7 mouse cellular contexts compared by ENCODE assay signal in the genomic region with DNA sequence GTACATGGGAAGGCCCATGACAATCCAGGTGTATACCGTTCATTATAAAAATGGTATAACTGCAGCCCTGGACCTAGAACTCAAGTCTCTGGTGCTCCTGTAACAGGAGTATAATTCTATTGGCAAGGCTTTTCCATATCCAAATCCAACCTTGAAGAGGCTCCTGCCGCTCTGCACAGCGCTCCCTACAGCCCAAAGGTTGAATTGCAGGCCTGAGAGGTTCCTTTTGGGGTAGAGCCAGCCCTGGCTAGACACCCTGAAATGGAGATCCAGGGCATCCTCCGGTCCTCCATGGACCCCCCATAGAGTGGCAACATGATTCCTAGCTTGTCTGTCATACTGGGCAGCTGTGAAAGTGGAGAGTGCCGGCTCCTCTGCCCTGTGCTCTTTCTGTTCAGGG. TPM values are rescaled to one million over a fixed set of nuclear protein-coding genes. Genes with fewer than 3 reads are reported as not detected.
A peak's percentile ranks its signal among the peaks of the same experiment; 100 is the strongest.
DNase-seq lines count a peak whose midpoint lies in the region; ATAC-seq and TF ChIP-seq lines count a peak whose summit lies in the region.

No protein-coding gene starts in this region.

- H3K27me3 ChIP-seq in testis, adult 2 months (ENCODE audit: control insufficient read depth, insufficient read depth, low read length) = no peaks in the 10 kb centered on the region; the same call in 1 of the 2 replicates
- H3K27me3 ChIP-seq in forebrain, embryonic 10.5 days (ENCODE audit: poor library complexity, severe bottlenecking) = no peaks in the 10 kb centered on the region
- peaks cover 18% of the 10 kb centered on the region for H3K27me3 ChIP-seq in limb, embryonic 15.5 days

- 32% methylated on average over 5 of the region's 5 CpGs for WGBS in forebrain, embryonic 10.5 days
- 47% methylated on average over 5 of the region's 5 CpGs for WGBS in limb, embryonic 15.5 days

- peak overlapping the region; percentile 25; the same call in 1 of the 2 replicates for H3K4me2 ChIP-seq in limb, embryonic 15.5 days

- H3K4me1 ChIP-seq in testis, adult 2 months (ENCODE audit: control insufficient read depth, insufficient read depth, low read length) = peaks cover 5% of the 10 kb centered on the region
- H3K4me1 ChIP-seq in forebrain, embryonic 10.5 days = peaks cover 61% of the 10 kb centered on the region
- peaks cover 33% of the 10 kb centered on the region for H3K4me1 ChIP-seq in limb, embryonic 15.5 days

- no peak for DNase-seq in testis, postnatal 10 days (ENCODE audit: low spot score)
- DNase-seq in forebrain, embryonic 10.5 days (ENCODE audit: extremely low spot score, low spot score) = peak; percentile 49
- no peak for DNase-seq in adrenal gland, adult (ENCODE audit: inconsistent age in 2 of 2, low spot score in 1 of 2)
- no peak for DNase-seq in spleen, adult 18-20 months

- no peak for TF ChIP-seq POLR2A in testis, adult 2 months (IDR thresholded peaks at IDR 0.05; ENCODE audit: control insufficient read depth, low read depth, low read length)

- H3K27ac ChIP-seq in testis, adult 2 months (ENCODE audit: control insufficient read depth, insufficient read depth, low read depth, low read length) = no peak overlapping the region
- H3K27ac ChIP-seq in forebrain, embryonic 10.5 days = peak overlapping the region; percentile 87
- peak overlapping the region; percentile 65 for H3K27ac ChIP-seq in limb, embryonic 15.5 days

- H3K9me3 ChIP-seq in forebrain, embryonic 10.5 days = no peaks in the 10 kb centered on the region
- no peaks in the 10 kb centered on the region for H3K9me3 ChIP-seq in limb, embryonic 15.5 days

- ATAC-seq in limb, embryonic 15.5 days (ENCODE audit: insufficient number of reproducible peaks, low FRiP score, low TSS enrichment, low read depth) = no peak
- no peak for ATAC-seq in megakaryocyte progenitor cell, adult 5-6 weeks (replicated peaks; ENCODE audit: poor library complexity)

- peak; percentile 78; the same call in 1 of the 2 replicates for TF ChIP-seq CTCF in testis, adult 2 months (IDR thresholded peaks at IDR 0.05; ENCODE audit: control insufficient read depth, insufficient read depth, insufficient replicate concordance, low read depth, low read length)

- H3K4me3 ChIP-seq in testis, adult 2 months (ENCODE audit: control insufficient read depth, low read depth, low read length) = peak overlapping the region; percentile 40
- H3K4me3 ChIP-seq in forebrain, embryonic 10.5 days = peak overlapping the region; percentile 38
- no peak overlapping the region for H3K4me3 ChIP-seq in limb, embryonic 15.5 days

- H3K9ac ChIP-seq in limb, embryonic 15.5 days = no peak overlapping the region

- H3K36me3 ChIP-seq in testis, adult 2 months (ENCODE audit: control insufficient read depth, insufficient read depth, low read length) = no peaks in the 10 kb centered on the region
- H3K36me3 ChIP-seq in forebrain, embryonic 10.5 days (replicated peaks) = no peaks in the 10 kb centered on the region
- H3K36me3 ChIP-seq in limb, embryonic 15.5 days = no peaks in the 10 kb centered on the region

RNA-seq across cellular contexts. Expression of gene Tmem115, which starts 54.8 kb away (rescaled TPM):
- polyA plus RNA-seq in testis, adult 2 months (2012; rRNA removed) = 38.3 and 46.9 TPM in 2 replicates
- 33.0 and 35.8 TPM in 2 replicates for polyA plus RNA-seq in forebrain, embryonic 10.5 days (2016; fragmentation: Nextera tagmentation; extraction: Ambion mirVana)
- polyA plus RNA-seq in limb, embryonic 15.5 days (2015; fragmentation: Nextera tagmentation; extraction: Ambion mirVana) = 51.1 and 51.8 TPM in 2 replicates
- total RNA-seq in megakaryocyte progenitor cell, adult 5-6 weeks (2015) = 9.9 and 12.3 TPM in 2 replicates
- 14.5 and 19.9 TPM in 2 replicates for total RNA-seq in megakaryocyte progenitor cell, adult 5-6 weeks (2017)
